In genomic region chr16:90933534-90934176, GRCm38 (mm10) we compare ENCODE assay signal across 8 mouse cellular contexts. TPM values are rescaled to one million over a fixed set of nuclear protein-coding genes. Genes with fewer than 3 reads are reported as not detected.
A peak's percentile ranks its signal among the peaks of the same experiment; 100 is the strongest.
DNase-seq lines count a peak whose midpoint lies in the region; ATAC-seq and TF ChIP-seq lines count a peak whose summit lies in the region.

No protein-coding gene starts in this region.

- no peaks in the 10 kb centered on the region; the same call in 1 of the 2 replicates for H3K36me3 ChIP-seq in kidney, adult 2 months (ENCODE audit: control insufficient read depth, insufficient read depth, low read length)
- peaks cover 66% of the 10 kb centered on the region for H3K36me3 ChIP-seq in G1E (replicated peaks)
- H3K36me3 ChIP-seq in heart, postnatal 0 days (replicated peaks; ENCODE audit: control insufficient read depth, insufficient read depth, low read length): peaks cover 22% of the 10 kb centered on the region
- no peaks in the 10 kb centered on the region for H3K36me3 ChIP-seq in midbrain, embryonic 11.5 days (ENCODE audit: control insufficient read depth, insufficient read depth, low read length)

- TF ChIP-seq POLR2A in kidney, adult 2 months (IDR thresholded peaks at IDR 0.05; ENCODE audit: low read depth, low read length): no peak

- 23% methylated on average over 13 of the region's 13 CpGs for WGBS in kidney, adult 2 months
- 21% methylated on average over 13 of the region's 13 CpGs for WGBS in heart, postnatal 0 days
- 33% methylated on average over 13 of the region's 13 CpGs for WGBS in midbrain, embryonic 11.5 days

- H3K9me3 ChIP-seq in G1E (replicated peaks): no peaks in the 10 kb centered on the region
- H3K9me3 ChIP-seq in heart, postnatal 0 days (replicated peaks; ENCODE audit: control insufficient read depth, low read length): no peaks in the 10 kb centered on the region
- no peaks in the 10 kb centered on the region for H3K9me3 ChIP-seq in midbrain, embryonic 11.5 days (ENCODE audit: control insufficient read depth, low read length)

- TF ChIP-seq CTCF in kidney, adult 2 months (conservative IDR thresholded peaks at IDR 0.05; ENCODE audit: insufficient read depth, insufficient read length, low read depth, low read length): no peak
- no peak for TF ChIP-seq CTCF in G1E (IDR thresholded peaks at IDR 0.05; ENCODE audit: low read depth, low read length)
- no peak for TF ChIP-seq CTCF in heart, postnatal 0 days (IDR thresholded peaks at IDR 0.05; ENCODE audit: low read depth)

- no peaks in the 10 kb centered on the region for H3K27me3 ChIP-seq in kidney, adult 2 months (replicated peaks; ENCODE audit: control insufficient read depth, insufficient read depth, low read length)
- H3K27me3 ChIP-seq in G1E (ENCODE audit: insufficient read depth, low read length): no peaks in the 10 kb centered on the region
- no peaks in the 10 kb centered on the region for H3K27me3 ChIP-seq in heart, postnatal 0 days (ENCODE audit: control insufficient read depth, insufficient read depth, low read length)
- no peaks in the 10 kb centered on the region for H3K27me3 ChIP-seq in midbrain, embryonic 11.5 days (ENCODE audit: control insufficient read depth, insufficient read depth, low read length)

- no peak for TF ChIP-seq EP300 in heart, postnatal 0 days (IDR thresholded peaks at IDR 0.05; ENCODE audit: low read depth)

- no peak overlapping the region for H3K27ac ChIP-seq in kidney, adult 2 months (ENCODE audit: insufficient read depth, low read depth, low read length)
- H3K27ac ChIP-seq in heart, postnatal 0 days (ENCODE audit: low read depth): peak overlapping the region; percentile 85
- H3K27ac ChIP-seq in midbrain, embryonic 11.5 days (ENCODE audit: low read depth, low read length): no peak overlapping the region; the same call in 1 of the 2 replicates

- no peaks in the 10 kb centered on the region for H3K4me1 ChIP-seq in kidney, adult 2 months (ENCODE audit: control insufficient read depth, insufficient read depth, low read length)
- peaks cover 15% of the 10 kb centered on the region for H3K4me1 ChIP-seq in G1E (ENCODE audit: insufficient read depth, low read depth, low read length)
- H3K4me1 ChIP-seq in heart, postnatal 0 days (ENCODE audit: control insufficient read depth, insufficient read depth): no peaks in the 10 kb centered on the region
- peaks cover 6% of the 10 kb centered on the region; the same call in 1 of the 2 replicates for H3K4me1 ChIP-seq in midbrain, embryonic 11.5 days (ENCODE audit: control insufficient read depth, insufficient read depth, low read length)

- intact Hi-C loops in gastrocnemius, postnatal 14 days (cut with DNase I; ENCODE audit: low total_unique reads): no loop called here

- peak overlapping the region; percentile 85 for H3K4me3 ChIP-seq in kidney, adult 2 months (ENCODE audit: insufficient read depth, low read depth, low read length)
- peak overlapping the region; percentile 88 for H3K4me3 ChIP-seq in G1E (ENCODE audit: low read depth, low read length)
- peak overlapping the region; percentile 87 for H3K4me3 ChIP-seq in heart, postnatal 0 days (ENCODE audit: low read depth, low read length)
- peak overlapping the region; percentile 77 for H3K4me3 ChIP-seq in midbrain, embryonic 11.5 days (ENCODE audit: low read depth, low read length)

- peak overlapping the region; percentile 77 for H3K9ac ChIP-seq in heart, postnatal 0 days (replicated peaks; ENCODE audit: low read depth, low read length)
- H3K9ac ChIP-seq in midbrain, embryonic 11.5 days (ENCODE audit: low read length): peak overlapping the region; percentile 89

- ATAC-seq in G1E (ENCODE audit: extremely low read depth, insufficient number of reproducible peaks, low FRiP score, poor library complexity, severe bottlenecking): no peak
- no peak for ATAC-seq in heart, postnatal 0 days (ENCODE audit: insufficient read depth, low read depth)
- ATAC-seq in midbrain, embryonic 11.5 days (ENCODE audit: low FRiP score): no peak

- DNase-seq in kidney, adult 2 months: no peak
- DNase-seq in kidney, postnatal 25 days: no peak
- peak; percentile 39 for DNase-seq in G1E (ENCODE audit: low spot score)
- no peak for DNase-seq in heart, postnatal 0 days (ENCODE audit: low spot score)
- DNase-seq in midbrain, embryonic 11.5 days (ENCODE audit: low spot score, missing footprints): no peak
- DNase-seq in gastrocnemius, postnatal 14 days: no peak
- DNase-seq in layer of hippocampus, adult 8-10 months (ENCODE audit: low spot score in 2 of 2): no peak
- DNase-seq in layer of hippocampus, adult 9-11 months: no peak

- H3K4me2 ChIP-seq in heart, postnatal 0 days (ENCODE audit: low read depth, low read length): peak overlapping the region; percentile 94
- H3K4me2 ChIP-seq in midbrain, embryonic 11.5 days: peak overlapping the region; percentile 80

RNA-seq across cellular contexts. Expression of gene Cfap298, which starts 1.3 kb away (rescaled TPM):
- 16.1 TPM in 2 replicates for polyA plus RNA-seq in kidney, adult 2 months (2012; rRNA removed)
- total RNA-seq in G1E (2014; fragmentation: Nextera tagmentation) (28.7 and 44.8 TPM in 2 replicates), G1E (2017) (56.7 and 73.4 TPM in 2 replicates)
- 70.5 and 72.5 TPM in 2 replicates for polyA plus RNA-seq in G1E (2012)
- total RNA-seq in heart, postnatal 0 days (2014; rRNA removed; ENCODE audit: low replicate concordance): 7.1 and 22.1 TPM in 2 replicates
- 39.6 and 45.4 TPM in 2 replicates for polyA plus RNA-seq in heart, postnatal 0 days (2015; fragmentation: Nextera tagmentation; extraction: Ambion mirVana)
- 50.5 and 52.7 TPM in 2 replicates for polyA plus RNA-seq in midbrain, embryonic 11.5 days (2014; fragmentation: Nextera tagmentation; extraction: Ambion mirVana)
- 10 to 100 TPM; 22.4 to 26.8 TPM for total RNA-seq in gastrocnemius, postnatal 14 days (2021)
- total RNA-seq in layer of hippocampus, adult 8-10 months (2022): 10 to 100 TPM; 37.6 to 47.0 (median 41.7) TPM
